Mouse (Mus musculus): ENCODE measurements around the gene Timp2. TPM values are rescaled to one million over a fixed set of nuclear protein-coding genes. Genes with fewer than 3 reads are reported as not detected.

The Timp2 gene
- total RNA-seq, 2 experiments from 2014 or later, result 73.9 to 92.0 TPM

DNA sequence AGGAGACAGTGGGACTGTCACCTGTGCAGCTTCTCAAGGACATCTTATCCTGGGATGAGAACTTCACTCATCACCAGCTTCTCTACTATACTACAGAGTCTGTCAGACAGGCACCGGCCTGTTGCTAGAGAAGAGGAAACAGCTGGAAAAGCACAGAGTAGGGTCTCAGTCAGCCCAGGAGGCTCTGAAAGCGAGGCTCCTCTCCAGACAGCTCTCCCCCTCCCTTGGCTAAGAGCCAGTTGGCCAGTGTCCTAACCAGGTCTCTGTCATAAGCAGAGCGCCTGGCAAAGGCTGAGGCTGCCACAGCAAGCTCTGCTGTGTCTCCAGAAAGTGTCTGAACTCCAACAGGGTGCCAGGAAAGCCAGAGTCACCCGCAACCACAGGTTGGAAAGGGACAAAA is 9.8 kb downstream of the Timp2 start:
- intact Hi-C loops (cut with DNase I), result no loop called here
- no peak for DNase-seq

DNA sequence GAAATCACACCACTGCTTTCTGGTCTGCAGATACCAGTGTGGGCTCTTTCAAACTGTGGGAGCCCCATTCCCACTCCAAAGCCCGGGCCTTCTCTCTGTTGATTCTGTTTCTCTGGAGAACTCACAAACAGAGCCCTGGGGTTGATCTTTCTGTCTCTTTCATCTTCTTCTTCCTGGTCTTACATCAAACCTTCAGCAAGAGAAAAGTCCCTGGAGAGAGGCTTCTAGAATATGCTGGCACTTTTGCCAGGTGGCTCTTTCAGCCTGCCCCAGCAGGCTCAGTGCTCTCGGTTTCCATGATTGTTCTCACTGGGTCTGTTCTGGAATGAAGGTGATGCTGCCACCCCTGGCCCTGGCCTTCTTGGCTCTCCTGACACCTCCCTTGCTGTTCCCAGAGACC is 11.9 kb downstream of the Timp2 start:
- intact Hi-C loops (cut with DNase I), result no loop called here

GRCm38 (mm10) chr11:118342400-118342981 is 13.0 kb downstream of the Timp2 start, which contains the start of gene Cep295nl:
Cep295nl (minus strand) TSS chr11:118342500.
- no peak for DNase-seq
- intact Hi-C loops (cut with DNase I), result no loop called here

More for the DNA sequence above, 11.9 kb downstream of the Timp2 start:
- no peak for DNase-seq

GRCm38 (mm10) chr11:118337491-118338168 is 17.9 kb downstream of the Timp2 start:
- DNase-seq, result no peak
- intact Hi-C loops (cut with DNase I), result no loop called here

DNA sequence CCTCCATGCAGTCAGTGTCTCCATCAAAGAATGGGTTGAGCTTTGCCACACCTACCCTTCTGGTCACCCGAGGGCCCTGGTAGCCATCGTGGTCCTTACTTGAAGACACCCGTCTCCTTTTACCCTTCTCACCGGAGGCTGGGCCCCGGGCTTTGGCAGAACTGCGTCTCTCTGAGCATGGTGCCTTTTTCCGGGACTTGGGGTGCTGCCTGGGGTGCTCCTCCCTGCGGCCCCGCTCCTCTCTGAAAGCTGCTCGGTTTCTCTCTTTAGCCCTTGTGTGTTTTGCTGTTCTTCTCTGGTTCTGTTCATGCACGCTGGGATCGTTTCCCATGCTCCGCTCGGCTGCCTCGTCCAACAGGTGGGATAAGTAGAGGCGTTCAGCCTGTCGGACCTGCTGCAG is 22.1 kb downstream of the Timp2 start:
- intact Hi-C loops (cut with DNase I), result no loop called here
- DNase-seq, result no peak

DNA sequence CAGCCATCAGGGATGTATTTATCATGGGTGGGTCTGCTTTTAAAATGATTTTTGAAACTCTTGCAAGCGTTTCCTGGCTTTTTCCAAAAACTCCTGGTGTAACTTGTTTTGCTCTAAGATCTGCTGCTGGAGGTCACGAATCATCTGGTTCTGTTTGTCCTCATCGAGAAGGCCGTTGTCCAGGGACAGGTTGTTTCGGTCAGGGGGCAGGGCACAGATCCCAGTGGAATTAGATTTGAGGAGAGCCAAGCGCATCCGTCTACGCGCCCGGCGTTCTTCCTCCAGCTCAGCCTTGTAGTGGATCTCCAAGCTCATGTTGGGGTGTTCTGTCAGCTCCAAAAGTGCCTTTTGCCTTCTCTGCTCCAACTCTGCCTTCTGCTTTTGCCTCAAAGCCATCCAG is 23.2 kb downstream of the Timp2 start:
- peak in 1 of 2 experiments; percentile 69 for DNase-seq

DNA sequence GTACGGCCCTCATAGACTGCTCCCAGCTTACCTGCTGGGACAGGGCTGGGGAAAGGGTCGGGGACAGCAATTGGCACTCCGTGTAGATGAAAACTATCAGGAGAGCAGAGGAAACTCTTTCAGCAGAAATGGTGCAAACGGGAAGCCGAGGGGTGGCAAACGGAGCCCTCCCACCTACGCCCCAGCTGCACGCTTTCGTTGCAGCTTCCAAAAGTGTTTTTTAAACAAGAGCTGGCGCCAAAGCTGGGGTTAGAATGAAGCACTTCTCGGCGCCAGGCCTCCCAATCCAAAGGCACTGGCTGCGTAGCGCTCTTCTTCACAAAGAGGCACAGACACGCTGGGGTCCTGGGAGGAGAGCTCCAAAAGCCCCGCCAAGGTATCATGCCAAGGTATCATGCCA is 24.8 kb downstream of the Timp2 start:
- DNase-seq, result no peak
- intact Hi-C loops (cut with DNase I), result no loop called here

More for the DNA sequence above, 23.2 kb downstream of the Timp2 start:
- intact Hi-C loops (cut with DNase I), result no loop called here

GRCm38 (mm10) chr11:118330361-118330760 is 25.2 kb downstream of the Timp2 start:
- intact Hi-C loops (cut with DNase I), result no loop called here
- DNase-seq, result no peak

GRCm38 (mm10) chr11:118328947-118329346 is 26.6 kb downstream of the Timp2 start:
- intact Hi-C loops (cut with DNase I), result no loop called here
- DNase-seq, result no peak

GRCm38 (mm10) chr11:118328511-118328910 is 27.0 kb downstream of the Timp2 start:
- intact Hi-C loops (cut with DNase I), result no loop called here
- no peak for DNase-seq

DNA sequence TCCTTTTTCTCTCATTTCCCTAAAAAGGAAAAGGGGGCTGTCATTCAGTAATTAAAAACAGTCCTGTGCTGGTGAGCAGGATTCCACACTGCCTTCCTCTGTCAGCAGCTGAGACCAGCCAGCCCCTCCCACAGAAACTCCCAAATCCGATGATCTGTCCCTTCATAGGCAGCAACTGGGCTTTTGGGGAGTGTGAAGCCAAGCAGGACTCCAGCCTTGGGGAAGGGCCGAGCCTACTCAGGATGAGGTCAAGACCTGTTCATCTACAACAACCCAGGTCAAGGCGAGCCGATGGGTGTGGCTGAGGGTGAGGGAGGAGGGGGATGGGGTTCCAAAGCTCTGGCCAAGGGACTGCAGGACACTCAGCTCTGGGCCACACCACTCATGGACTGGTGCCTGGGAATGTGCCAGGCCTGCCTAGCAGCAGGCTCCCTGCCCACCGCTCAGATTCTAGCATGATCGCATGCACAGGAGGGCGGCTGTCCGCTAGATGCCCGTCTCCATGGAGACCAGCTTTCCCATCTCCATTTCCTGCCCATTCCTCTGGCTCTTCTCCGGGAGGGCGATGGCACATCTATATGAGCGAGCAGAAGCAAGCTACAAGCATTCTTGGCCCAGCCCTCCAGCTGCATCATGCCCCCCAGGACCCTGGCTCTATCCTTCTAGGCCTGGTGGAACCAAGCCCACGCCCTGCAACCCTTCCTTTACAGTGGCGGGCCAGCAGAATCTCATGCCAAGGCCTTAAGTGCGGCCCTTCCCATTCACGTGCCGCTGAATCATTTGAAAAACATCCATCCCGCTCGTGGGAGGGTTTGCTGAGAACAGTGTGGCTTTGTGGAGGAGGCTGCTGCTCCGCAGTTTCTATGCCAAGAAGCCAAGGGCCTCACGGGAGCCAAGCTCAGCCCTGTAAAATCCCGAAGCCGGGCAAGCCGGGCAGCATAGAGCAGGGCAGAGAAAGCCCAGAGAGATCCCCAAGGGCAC is 28.3 kb downstream of the Timp2 start:
- intact Hi-C loops (cut with DNase I), result no loop called here
- peak; percentile 70 to 79 for DNase-seq

DNA sequence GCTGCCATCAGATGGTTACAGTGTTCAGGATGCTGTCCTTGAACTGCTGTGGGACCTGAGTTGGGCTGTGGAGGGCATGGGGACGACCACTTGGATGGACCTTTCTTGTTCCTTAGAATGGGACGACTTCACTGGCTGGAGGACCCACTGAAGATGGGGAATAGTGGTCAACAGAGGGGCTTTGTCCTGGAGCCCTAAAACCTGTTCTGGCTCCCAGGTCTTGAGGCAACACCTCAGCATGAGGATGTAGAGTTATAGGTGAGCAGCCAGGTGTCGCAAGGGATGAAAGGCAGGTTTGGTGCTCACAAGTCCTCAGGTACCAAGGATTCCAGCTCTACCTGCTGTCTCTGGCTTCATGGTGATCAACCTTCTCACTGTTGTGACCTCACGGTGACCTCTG is 29.0 kb downstream of the Timp2 start:
- DNase-seq, result no peak
- intact Hi-C loops (cut with DNase I), result no loop called here

DNA sequence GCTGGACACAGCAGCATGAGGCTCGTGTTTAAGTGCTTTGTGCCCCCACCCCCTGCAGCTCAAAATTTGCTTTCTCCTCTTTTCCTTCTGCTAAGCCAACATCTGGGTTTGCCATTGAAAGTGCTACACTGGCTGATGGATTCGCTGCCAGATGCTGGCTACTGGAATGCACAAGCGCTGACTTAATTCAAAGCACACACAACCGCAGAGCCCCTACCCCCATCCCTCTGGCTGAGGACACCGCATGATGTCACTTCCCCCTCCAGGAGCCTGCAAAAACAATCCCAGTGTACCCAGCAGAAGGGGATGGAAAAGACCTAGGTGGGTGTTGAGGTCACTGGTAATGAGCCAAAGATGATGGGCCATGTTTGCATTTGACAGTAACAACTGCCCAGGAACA is 31.0 kb downstream of the Timp2 start:
- intact Hi-C loops (cut with DNase I), result loop anchor here (2.0 kb wide), 1 partner anchor 34 kb away; no protein-coding TSS in a partner anchor
- DNase-seq, result peak in 1 of 2 experiments; percentile 37

DNA sequence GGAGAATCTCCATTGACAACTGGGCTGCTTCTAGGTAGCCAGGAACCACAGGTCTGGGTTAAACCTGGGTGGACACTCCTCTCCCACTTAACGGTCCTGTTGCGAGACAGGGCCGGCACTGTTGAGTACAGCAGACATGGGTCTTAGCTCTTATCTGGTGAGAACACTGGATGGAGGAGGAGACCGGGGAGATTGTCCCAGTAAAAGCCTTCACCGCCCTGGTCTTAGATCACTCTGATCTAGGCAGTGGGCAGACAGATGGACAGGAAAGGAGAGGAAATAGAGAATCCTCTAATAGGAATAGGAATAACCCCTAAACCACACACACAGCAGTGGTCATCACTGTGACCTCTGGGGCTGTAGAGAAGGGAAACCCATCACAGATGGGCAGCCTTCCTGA is 31.6 kb downstream of the Timp2 start:
- no peak for DNase-seq
- intact Hi-C loops (cut with DNase I), result loop anchor here (2.0 kb wide), 1 partner anchor 35 kb away; no protein-coding TSS in a partner anchor

DNA sequence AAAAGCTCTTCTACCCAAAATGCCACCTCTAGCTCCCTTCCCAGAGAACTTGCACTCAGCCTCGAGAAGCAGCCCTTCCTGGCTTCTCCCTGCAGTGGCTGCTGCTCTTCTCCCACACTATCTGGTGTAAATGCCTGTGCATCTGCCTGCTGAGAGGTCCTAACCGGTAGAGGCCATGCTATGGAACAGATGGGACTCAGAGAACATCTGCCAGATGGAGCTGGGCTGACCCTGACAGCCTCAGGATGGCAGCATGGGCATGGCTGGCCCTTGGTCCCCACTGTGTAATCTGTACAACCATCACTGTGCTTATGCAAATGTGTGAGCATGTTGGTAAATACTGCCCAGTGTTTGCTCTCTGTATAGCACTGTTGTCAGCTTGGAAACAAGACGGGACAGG is 32.9 kb downstream of the Timp2 start:
- no peak for DNase-seq
- intact Hi-C loops (cut with DNase I), result no loop called here

DNA sequence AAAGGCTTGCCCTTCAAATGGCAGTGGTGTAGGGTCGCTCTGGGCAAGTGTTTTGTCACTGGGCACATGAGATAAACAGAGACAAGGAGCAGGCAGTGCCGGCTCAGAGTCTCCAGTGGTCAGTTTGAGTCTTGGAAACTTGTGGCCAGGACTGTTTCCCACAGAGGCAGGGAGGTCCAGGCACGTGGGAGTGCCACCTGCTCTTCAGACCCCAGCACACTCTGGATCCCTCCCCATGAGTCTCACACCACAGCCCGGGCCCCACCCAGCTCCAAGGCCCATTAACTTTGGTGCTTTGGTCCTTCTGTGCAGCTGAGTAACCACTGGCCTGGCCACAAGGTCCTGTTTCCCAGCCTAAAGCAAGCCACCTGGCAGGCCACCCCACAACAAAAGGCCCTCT is 33.6 kb downstream of the Timp2 start:
- DNase-seq, result no peak
- intact Hi-C loops (cut with DNase I), result no loop called here

DNA sequence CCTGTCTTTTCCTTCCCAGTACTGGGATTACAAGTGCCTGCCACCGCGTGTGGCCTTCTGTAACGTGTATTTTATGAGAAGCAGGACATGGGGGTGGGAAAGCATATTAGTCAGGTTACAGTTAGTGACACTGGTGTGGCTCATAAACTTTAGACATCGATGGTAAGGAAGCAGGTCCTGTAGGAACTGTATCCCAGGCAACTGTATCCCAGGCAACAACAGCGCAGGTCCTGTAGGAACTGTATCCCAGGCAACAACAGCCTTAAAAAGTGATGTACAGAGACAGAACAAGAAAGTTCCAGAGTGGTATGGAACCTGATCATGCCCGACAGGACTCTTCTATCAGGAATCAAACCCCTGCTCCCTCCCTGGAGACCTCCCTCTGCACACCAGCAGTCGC is 34.0 kb downstream of the Timp2 start:
- DNase-seq, result no peak

DNA sequence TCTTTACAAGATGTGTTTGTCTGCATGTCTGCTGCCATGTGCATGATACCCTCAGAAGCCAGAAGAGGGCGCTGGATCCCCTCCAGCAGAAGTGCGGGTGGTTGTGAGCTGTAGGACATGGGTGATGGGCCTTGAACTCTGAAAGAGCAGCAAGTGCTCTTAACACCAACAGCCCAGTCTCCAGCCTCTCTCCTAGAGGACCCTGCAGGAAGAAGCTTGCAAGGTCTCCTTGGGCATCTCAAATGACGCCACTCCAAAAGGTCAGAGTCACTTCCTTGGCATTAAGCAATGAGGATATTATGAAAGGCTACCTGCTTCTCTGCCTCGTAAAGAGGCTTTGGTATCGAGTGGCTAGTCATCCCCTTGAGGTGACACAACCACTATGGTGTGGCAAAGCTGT is 36.9 kb downstream of the Timp2 start:
- DNase-seq, result peak in 1 of 2 experiments; percentile 41
- intact Hi-C loops (cut with DNase I), result loop anchor here (5.0 kb wide), 1 partner anchor 79 kb away; no protein-coding TSS in a partner anchor

More for the DNA sequence above, 34.0 kb downstream of the Timp2 start:
- intact Hi-C loops (cut with DNase I), result no loop called here

DNA sequence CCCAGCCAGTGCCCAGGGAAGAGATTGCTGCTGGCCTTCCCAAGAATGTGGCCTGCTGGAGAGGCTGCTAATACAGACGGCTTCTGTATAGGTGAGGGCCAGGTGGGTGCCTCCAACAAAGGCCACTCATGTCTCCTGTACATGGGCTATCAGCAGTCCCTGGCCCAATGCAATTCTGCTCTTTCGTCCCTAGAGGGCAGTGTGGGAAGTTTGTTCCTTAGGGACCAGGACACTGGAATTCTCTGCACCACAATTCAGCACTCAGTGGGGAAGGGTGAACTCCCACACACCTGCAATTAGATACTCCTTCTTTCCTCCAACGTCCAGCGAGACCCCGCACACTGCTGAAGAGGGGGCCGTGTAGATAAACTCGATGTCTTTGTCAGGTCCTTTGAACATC is 38.4 kb downstream of the Timp2 start:
- no peak for DNase-seq
- intact Hi-C loops (cut with DNase I), result loop anchor here (1.0 to 5.0 kb wide), 2 partner anchors 62 to 80 kb away; no protein-coding TSS in a partner anchor

- DNase-seq, result no peak
Measured at GRCm38 (mm10) chr11:118316231-118316806, 39.2 kb downstream of the Timp2 start.

More at GRCm38 (mm10) chr11:118316231-118316806, 39.2 kb downstream of the Timp2 start:
- intact Hi-C loops (cut with DNase I), result loop anchor here (5.0 kb wide), 1 partner anchor 81 kb away; no protein-coding TSS in a partner anchor
